Mouse (Mus musculus): ENCODE data around the gene Fgf12. TPM values are rescaled to one million over a fixed set of nuclear protein-coding genes. Genes with fewer than 3 reads are reported as not detected.

The Fgf12 gene
- polyA plus RNA-seq, 1 experiment from 2014 or later = 6.8 TPM

GRCm38 (mm10) chr16:28254303-28254702 lies 498.6 kb downstream of the Fgf12 start:
- H3K27ac ChIP-seq (ENCODE audit: low read depth, low read length) = no peak overlapping the region
- DNase-seq (ENCODE audit: low spot score, missing footprints) (no peak), ATAC-seq (ENCODE audit: low FRiP score) (no peak)
- no peaks in the 10 kb centered on the region for H3K36me3 ChIP-seq (ENCODE audit: control insufficient read depth, insufficient read depth, low read length)
- 89% methylated on average over 4 of the region's 4 CpGs for WGBS
- H3K9me3 ChIP-seq (ENCODE audit: control insufficient read depth, low read length) = no peaks in the 10 kb centered on the region
- no peak overlapping the region for H3K4me2 ChIP-seq
- no peak overlapping the region for H3K4me3 ChIP-seq (ENCODE audit: low read depth, low read length)
- no peak overlapping the region for H3K9ac ChIP-seq (ENCODE audit: low read length)
- H3K27me3 ChIP-seq (ENCODE audit: control insufficient read depth, insufficient read depth, low read length) = no peaks in the 10 kb centered on the region
- no peaks in the 10 kb centered on the region for H3K4me1 ChIP-seq (ENCODE audit: control insufficient read depth, insufficient read depth, low read length)

GRCm38 (mm10) chr16:28251930-28252329 lies 500.9 kb downstream of the Fgf12 start:
- Histone ChIP-seq H3K27ac (ENCODE audit: low read depth, low read length) (no peak overlapping the region), H3K27me3 (ENCODE audit: control insufficient read depth, insufficient read depth, low read length) (no peaks in the 10 kb centered on the region), H3K9ac (ENCODE audit: low read length) (no peak overlapping the region), H3K36me3 (ENCODE audit: control insufficient read depth, insufficient read depth, low read length) (no peaks in the 10 kb centered on the region), H3K4me2 (no peak overlapping the region), H3K4me3 (ENCODE audit: low read depth, low read length) (no peak overlapping the region), H3K4me1 (ENCODE audit: control insufficient read depth, insufficient read depth, low read length) (no peaks in the 10 kb centered on the region), H3K9me3 (ENCODE audit: control insufficient read depth, low read length) (no peaks in the 10 kb centered on the region)
- ATAC-seq (ENCODE audit: low FRiP score) (peak; percentile 63; the same call in 1 of the 2 replicates), DNase-seq (ENCODE audit: low spot score, missing footprints) (no peak)
- WGBS = 21% methylated on average over 3 of the region's 3 CpGs

GRCm38 (mm10) chr16:28242867-28243649 lies 509.8 kb downstream of the Fgf12 start:
- ATAC-seq (ENCODE audit: low FRiP score) = no peak
- WGBS = 87% methylated on average over 3 of the region's 3 CpGs
- Histone ChIP-seq H3K9ac (ENCODE audit: low read length) (no peak overlapping the region), H3K4me1 (ENCODE audit: control insufficient read depth, insufficient read depth, low read length) (no peaks in the 10 kb centered on the region), H3K4me3 (ENCODE audit: low read depth, low read length) (no peak overlapping the region), H3K27ac (ENCODE audit: low read depth, low read length) (no peak overlapping the region), H3K36me3 (ENCODE audit: control insufficient read depth, insufficient read depth, low read length) (no peaks in the 10 kb centered on the region), H3K4me2 (no peak overlapping the region), H3K27me3 (ENCODE audit: control insufficient read depth, insufficient read depth, low read length) (no peaks in the 10 kb centered on the region), H3K9me3 (ENCODE audit: control insufficient read depth, low read length) (no peaks in the 10 kb centered on the region)
- no peak for DNase-seq (ENCODE audit: low spot score, missing footprints)

- H3K4me1 ChIP-seq (ENCODE audit: control insufficient read depth, insufficient read depth, low read length) = no peaks in the 10 kb centered on the region
- H3K36me3 ChIP-seq (ENCODE audit: control insufficient read depth, insufficient read depth, low read length) = no peaks in the 10 kb centered on the region
- H3K9me3 ChIP-seq (ENCODE audit: control insufficient read depth, low read length) = no peaks in the 10 kb centered on the region
- WGBS = 92% methylated on average over 4 of the region's 4 CpGs
- H3K27me3 ChIP-seq (ENCODE audit: control insufficient read depth, insufficient read depth, low read length) = no peaks in the 10 kb centered on the region
- H3K4me2 ChIP-seq = no peak overlapping the region
- no peak overlapping the region for H3K4me3 ChIP-seq (ENCODE audit: low read depth, low read length)
- DNase-seq (ENCODE audit: low spot score, missing footprints) = no peak
- no peak for ATAC-seq (ENCODE audit: low FRiP score)
- no peak overlapping the region for H3K27ac ChIP-seq (ENCODE audit: low read depth, low read length)
- H3K9ac ChIP-seq (ENCODE audit: low read length) = no peak overlapping the region
Observed at GRCm38 (mm10) chr16:28239382-28239781, 513.5 kb downstream of the Fgf12 start.

GRCm38 (mm10) chr16:28238019-28238868 lies 514.6 kb downstream of the Fgf12 start:
- H3K4me3 ChIP-seq (ENCODE audit: low read depth, low read length) = no peak overlapping the region
- no peaks in the 10 kb centered on the region for H3K4me1 ChIP-seq (ENCODE audit: control insufficient read depth, insufficient read depth, low read length)
- H3K9me3 ChIP-seq (ENCODE audit: control insufficient read depth, low read length) = no peaks in the 10 kb centered on the region
- 62% methylated on average over 13 of the region's 13 CpGs for WGBS
- no peaks in the 10 kb centered on the region for H3K27me3 ChIP-seq (ENCODE audit: control insufficient read depth, insufficient read depth, low read length)
- no peak overlapping the region for H3K27ac ChIP-seq (ENCODE audit: low read depth, low read length)
- ATAC-seq (ENCODE audit: low FRiP score) (no peak), DNase-seq (ENCODE audit: low spot score, missing footprints) (no peak)
- H3K9ac ChIP-seq (ENCODE audit: low read length) = no peak overlapping the region
- H3K4me2 ChIP-seq = no peak overlapping the region
- no peaks in the 10 kb centered on the region for H3K36me3 ChIP-seq (ENCODE audit: control insufficient read depth, insufficient read depth, low read length)

- Histone ChIP-seq H3K36me3 (ENCODE audit: control insufficient read depth, insufficient read depth, low read length) (no peaks in the 10 kb centered on the region), H3K9ac (ENCODE audit: low read length) (no peak overlapping the region), H3K27ac (ENCODE audit: low read depth, low read length) (no peak overlapping the region), H3K9me3 (ENCODE audit: control insufficient read depth, low read length) (no peaks in the 10 kb centered on the region), H3K4me2 (no peak overlapping the region), H3K4me1 (ENCODE audit: control insufficient read depth, insufficient read depth, low read length) (no peaks in the 10 kb centered on the region), H3K4me3 (ENCODE audit: low read depth, low read length) (no peak overlapping the region), H3K27me3 (ENCODE audit: control insufficient read depth, insufficient read depth, low read length) (no peaks in the 10 kb centered on the region)
- WGBS = 87% methylated on average over 5 of the region's 5 CpGs
- DNase-seq (ENCODE audit: low spot score, missing footprints) (no peak), ATAC-seq (ENCODE audit: low FRiP score) (no peak)
Observed at GRCm38 (mm10) chr16:28215930-28216329, 536.9 kb downstream of the Fgf12 start.

GRCm38 (mm10) chr16:28212411-28212810 lies 540.5 kb downstream of the Fgf12 start:
- 79% methylated on average over 1 of the region's 1 CpGs for WGBS
- ATAC-seq (ENCODE audit: low FRiP score) = no peak

GRCm38 (mm10) chr16:28156443-28156842 lies 596.4 kb downstream of the Fgf12 start:
- ATAC-seq (ENCODE audit: low FRiP score) (no peak), DNase-seq (ENCODE audit: low spot score, missing footprints) (peak; percentile 17)
- H3K9me3 ChIP-seq (ENCODE audit: control insufficient read depth, low read length) = no peaks in the 10 kb centered on the region
- H3K4me2 ChIP-seq = no peak overlapping the region
- no peak overlapping the region for H3K9ac ChIP-seq (ENCODE audit: low read length)
- H3K27me3 ChIP-seq (ENCODE audit: control insufficient read depth, insufficient read depth, low read length) = no peaks in the 10 kb centered on the region
- H3K4me3 ChIP-seq (ENCODE audit: low read depth, low read length) = no peak overlapping the region
- no peaks in the 10 kb centered on the region for H3K4me1 ChIP-seq (ENCODE audit: control insufficient read depth, insufficient read depth, low read length)
- WGBS = 92% methylated on average over 2 of the region's 2 CpGs
- no peaks in the 10 kb centered on the region for H3K36me3 ChIP-seq (ENCODE audit: control insufficient read depth, insufficient read depth, low read length)
- H3K27ac ChIP-seq (ENCODE audit: low read depth, low read length) = no peak overlapping the region

More at GRCm38 (mm10) chr16:28212411-28212810, 540.5 kb downstream of the Fgf12 start:
- Histone ChIP-seq H3K4me1 (ENCODE audit: control insufficient read depth, insufficient read depth, low read length) (no peaks in the 10 kb centered on the region), H3K27me3 (ENCODE audit: control insufficient read depth, insufficient read depth, low read length) (no peaks in the 10 kb centered on the region), H3K36me3 (ENCODE audit: control insufficient read depth, insufficient read depth, low read length) (no peaks in the 10 kb centered on the region), H3K9me3 (ENCODE audit: control insufficient read depth, low read length) (no peaks in the 10 kb centered on the region), H3K4me2 (no peak overlapping the region), H3K4me3 (ENCODE audit: low read depth, low read length) (no peak overlapping the region), H3K9ac (ENCODE audit: low read length) (no peak overlapping the region), H3K27ac (ENCODE audit: low read depth, low read length) (no peak overlapping the region)
- no peak for DNase-seq (ENCODE audit: low spot score, missing footprints)

GRCm38 (mm10) chr16:28140972-28141371 lies 611.9 kb downstream of the Fgf12 start:
- H3K36me3 ChIP-seq (ENCODE audit: control insufficient read depth, insufficient read depth, low read length) = no peaks in the 10 kb centered on the region
- no peak for DNase-seq (ENCODE audit: low spot score, missing footprints)
- no peaks in the 10 kb centered on the region for H3K27me3 ChIP-seq (ENCODE audit: control insufficient read depth, insufficient read depth, low read length)
- no peak overlapping the region for H3K4me2 ChIP-seq
- no peaks in the 10 kb centered on the region for H3K4me1 ChIP-seq (ENCODE audit: control insufficient read depth, insufficient read depth, low read length)
- WGBS = 76% methylated on average over 3 of the region's 3 CpGs
- no peak overlapping the region for H3K4me3 ChIP-seq (ENCODE audit: low read depth, low read length)
- no peak overlapping the region for H3K27ac ChIP-seq (ENCODE audit: low read depth, low read length)
- ATAC-seq (ENCODE audit: low FRiP score) = 0 out of 2 replicates have a peak, but pooled peaks have one; percentile 48
- H3K9ac ChIP-seq (ENCODE audit: low read length) = no peak overlapping the region
- no peaks in the 10 kb centered on the region for H3K9me3 ChIP-seq (ENCODE audit: control insufficient read depth, low read length)

Data from midbrain, embryonic 11.5 days (tissue).